10 mouse cellular contexts compared by ENCODE assay signal in genomic region chr1:72452839-72453238, GRCm38 (mm10).
"Had no signal": no experiment of that assay in that cellular context is flagged by ENCODE, and none has a peak within 500 bp of the region (broad histone marks: within the 10 kb centered on the region; RNA-seq: fewer than 3 reads in every experiment).

No protein-coding gene starts in this region.

- H3K4me3 ChIP-seq: limb, embryonic 15.5 days; midbrain, embryonic 13.5 days; myocyte; neural tube, embryonic 15.5 days had no signal

- H3K36me3 ChIP-seq: limb, embryonic 15.5 days; midbrain, embryonic 13.5 days; neural tube, embryonic 15.5 days had no signal

- H3K27ac ChIP-seq: limb, embryonic 15.5 days; liver, embryonic 14.5 days; midbrain, embryonic 13.5 days; neural tube, embryonic 15.5 days; stomach, postnatal 0 days had no signal

- DNase-seq: layer of hippocampus, adult 9-11 months; layer of hippocampus, postnatal 36 days; lung, adult 18-20 months; thymus, postnatal 4 days had no signal

- H3K4me1 ChIP-seq: limb, embryonic 15.5 days had no signal

- H3K27me3 ChIP-seq: limb, embryonic 15.5 days; midbrain, embryonic 13.5 days; neural tube, embryonic 15.5 days had no signal
